Mouse (Mus musculus) cerebellum, postnatal 25 days (tissue): ENCODE results near the gene Eif2b3.

Source experiments
- DNase-seq, 2 experiments: peaks; one replicate each; pipeline ENCODE4 v3.0.0; 2021; ENCODE audit warnings: mixed read lengths in 2 of 2

Eif2b3 gene

DNA sequence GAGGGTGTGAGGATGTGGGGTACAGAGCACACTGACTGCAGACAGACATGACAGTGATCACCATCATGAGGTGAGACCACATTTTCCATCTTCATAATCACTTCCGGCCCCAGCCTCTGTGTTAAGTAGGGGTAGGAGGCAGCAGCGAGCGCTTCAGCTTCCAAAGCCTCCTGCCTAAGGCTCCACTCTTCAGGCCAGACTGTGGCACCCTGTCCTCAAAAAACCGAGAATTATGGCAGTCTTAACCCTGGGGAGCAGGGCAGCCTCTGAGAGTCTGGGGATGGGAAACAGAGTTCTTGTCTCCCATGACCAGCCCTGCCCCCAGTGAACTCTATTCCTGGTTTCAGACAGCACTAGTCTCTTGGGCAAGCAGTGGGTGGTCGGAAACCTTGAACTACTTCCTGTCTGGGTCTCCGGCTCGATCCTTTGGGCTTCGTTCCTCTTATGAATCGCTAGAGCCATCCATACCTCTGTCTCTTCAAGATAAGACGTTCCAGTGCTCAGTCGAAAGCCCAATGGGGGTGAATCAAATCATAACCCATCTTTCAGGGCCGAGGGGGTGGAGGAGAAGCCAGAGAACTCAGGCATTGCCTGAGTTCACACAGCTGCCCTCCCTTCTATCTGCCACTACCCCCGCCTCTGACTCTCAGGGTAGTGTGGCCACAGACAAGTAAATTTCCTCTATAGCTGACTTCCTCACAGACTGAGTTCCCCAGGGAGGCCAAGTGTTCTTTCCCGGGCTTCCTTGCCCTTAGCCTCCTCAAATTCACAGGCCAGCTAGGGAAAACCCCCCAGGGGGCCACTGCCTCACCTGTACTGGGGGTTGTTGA is 105.5 kb downstream of the Eif2b3 start:
- DNase-seq: no peak

DNA sequence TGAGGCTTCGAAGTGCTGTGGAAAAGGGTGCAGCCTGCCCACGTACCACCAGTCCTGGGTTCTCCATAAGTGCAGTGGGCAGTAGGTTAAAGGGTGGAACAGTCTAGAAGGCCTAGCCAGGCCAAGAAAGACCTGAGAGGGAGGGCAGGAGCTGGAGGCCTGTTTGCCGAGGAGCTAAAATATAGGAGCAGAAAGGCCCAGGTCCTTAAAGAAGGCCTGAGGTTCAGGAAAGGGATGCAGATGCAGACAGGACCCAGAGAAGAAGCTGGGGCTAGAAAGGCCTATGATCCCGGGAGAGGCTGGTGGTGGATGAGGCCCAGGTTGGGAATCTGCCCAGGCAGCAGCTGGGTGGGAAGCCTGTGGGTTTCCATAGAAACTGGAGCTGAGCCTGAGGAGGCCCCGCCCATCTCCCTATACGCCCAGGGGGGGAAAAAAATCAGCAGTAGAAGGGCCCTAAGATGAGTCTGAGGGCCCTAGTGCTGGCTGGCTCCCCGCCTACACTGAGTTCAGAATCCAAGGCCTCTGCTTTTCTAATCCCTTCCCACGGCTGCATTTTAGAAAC is 106.2 kb downstream of the Eif2b3 start, which contains the start of gene Btbd19:
Gene Btbd19, minus strand, starts transcription at position 378 of the 562 bp plus-strand sequence.
- peak in 1 of 2 experiments; percentile 70 for DNase-seq

DNA sequence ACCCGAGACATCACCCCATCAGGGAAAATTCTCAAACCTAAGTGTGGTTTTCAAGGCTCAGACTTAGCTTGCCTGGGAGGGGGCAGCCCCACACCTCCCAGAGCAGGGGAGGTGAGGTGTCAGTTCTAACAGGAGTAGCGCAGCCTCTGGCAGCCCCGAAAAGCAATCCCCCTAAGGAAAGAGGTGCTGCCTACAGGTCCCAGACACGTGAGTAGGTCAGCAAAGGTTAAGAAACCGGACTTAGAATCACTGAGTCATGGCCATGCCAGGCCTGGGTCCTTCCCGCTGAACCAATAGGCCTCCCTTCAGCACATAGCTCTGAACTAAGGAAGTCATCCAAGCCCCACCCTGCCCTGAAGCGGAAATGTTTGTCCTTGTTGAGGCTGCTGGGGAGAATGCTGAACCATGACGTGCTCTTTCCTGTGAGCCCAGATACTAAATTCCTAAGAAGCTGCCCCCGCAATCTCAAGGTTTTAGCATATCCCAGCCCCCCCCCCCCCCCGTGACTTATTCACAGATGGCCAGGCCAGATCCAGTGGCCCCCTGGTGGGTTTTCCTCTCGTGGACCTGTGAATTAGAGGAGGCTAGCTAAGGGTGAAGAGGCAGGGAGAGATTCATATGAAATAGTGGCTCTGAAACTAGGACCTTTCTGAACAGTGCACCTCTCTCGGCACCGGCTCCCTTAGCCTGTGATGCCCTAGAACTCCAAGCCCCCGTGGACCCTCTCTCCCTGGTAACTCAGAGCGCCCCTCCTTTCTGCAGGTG is 106.9 kb downstream of the Eif2b3 start:
- DNase-seq: peak; percentile 40 to 58

DNA sequence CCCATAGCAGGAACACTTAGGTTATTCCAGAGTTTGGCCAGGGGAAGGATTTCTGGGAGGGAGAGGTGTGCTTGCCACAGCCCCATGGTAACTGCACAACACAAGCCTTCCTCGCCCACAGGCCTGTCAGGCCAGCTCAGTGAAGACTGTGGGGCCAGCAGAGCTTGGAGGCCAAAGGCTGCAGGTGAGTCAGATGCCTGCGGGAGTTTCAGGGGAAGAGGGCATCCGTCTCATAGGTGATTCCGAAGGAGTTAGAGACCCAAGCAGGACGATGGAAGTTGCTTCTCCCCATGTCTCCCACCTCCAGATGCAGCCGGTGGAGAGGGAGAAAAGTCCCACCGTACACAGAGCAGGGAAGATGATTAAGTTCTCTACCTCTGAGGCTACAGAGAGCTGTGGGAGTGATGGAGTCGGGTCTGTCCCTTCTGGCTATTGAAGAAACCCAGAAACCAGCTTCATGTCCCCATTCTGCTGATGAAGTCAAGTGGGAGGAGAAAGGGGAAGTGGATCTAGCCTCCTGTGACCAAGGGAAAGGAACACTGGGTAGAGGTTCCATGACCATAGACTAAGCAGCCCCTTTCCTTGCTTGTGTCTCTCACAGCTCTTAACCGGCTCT is 107.6 kb downstream of the Eif2b3 start, which contains the start of gene Tctex1d4:
Gene Tctex1d4, plus strand, starts transcription at position 120 of the 616 bp plus-strand sequence.
- no peak for DNase-seq

DNA sequence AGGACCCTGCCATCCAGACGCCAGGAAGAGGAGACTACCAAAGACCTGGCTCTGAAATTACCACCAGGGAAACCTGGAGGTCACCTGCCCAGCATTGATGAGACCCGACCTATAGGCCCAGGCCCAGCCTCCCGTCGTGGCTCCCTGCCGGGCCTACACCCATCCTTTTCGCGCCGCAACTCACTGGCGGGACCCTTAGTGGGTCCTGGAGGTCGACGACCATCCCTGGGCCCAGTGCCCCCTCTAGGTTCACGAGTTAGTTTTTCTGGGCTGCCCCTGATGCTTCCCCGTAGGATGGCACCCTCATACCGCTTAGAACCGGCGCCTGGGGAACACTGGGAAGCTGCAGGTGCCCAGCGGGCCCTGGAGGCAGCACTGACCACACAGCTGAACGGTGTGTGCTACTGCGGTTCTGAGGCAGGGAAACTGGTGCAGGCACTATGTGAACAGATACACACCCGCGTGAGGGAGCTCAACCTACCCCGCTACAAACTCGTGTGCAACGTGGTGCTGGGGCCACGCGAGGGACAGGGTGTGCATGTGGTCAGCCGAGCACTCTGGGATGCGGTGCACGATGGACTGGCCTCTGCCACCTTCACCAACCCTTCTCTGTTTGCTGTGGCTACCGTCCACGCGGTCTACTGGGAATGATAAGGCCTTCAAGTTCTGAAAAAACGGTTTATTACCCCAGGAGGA is 108.9 kb downstream of the Eif2b3 start:
- no peak for DNase-seq

DNA sequence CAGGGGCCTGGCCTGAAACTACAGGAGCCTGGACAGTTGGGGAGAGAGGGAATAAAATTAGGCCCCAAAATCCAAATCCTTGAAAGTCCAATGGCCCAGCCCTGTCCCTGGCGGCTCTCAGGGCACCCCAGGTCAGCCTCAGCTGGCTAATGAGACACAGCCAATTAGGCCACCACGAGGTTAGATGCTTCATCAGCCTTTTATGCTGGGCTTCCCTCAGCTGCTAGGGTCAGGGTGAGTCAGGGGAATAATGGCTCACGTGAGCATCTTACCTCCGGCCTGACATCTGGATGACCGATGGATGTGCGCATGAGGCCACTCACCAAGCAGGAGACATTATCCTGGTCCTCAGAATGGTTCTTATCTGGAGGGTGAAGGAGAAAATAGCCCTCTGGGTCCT is 111.6 kb downstream of the Eif2b3 start:
- no peak for DNase-seq

DNA sequence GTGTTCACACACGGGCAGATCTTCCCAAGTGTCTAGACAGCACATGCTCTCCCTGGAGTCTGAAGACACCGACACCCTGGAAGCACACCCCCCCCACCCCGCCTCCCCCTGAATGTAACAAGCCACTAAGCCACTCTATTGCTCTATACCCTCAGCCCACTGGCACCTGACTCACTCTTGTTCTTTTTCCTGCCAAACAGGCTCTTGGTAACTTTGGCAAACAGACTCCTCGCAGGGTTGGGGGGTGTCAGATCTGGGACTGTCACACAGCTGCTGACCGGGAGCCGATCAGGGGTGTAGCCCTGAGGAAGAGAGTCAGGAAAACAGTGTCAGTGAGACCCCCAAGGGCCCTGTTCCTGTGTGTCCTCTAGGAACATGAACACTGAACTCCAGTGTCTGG is 112.0 kb downstream of the Eif2b3 start:
- DNase-seq: no peak

DNA sequence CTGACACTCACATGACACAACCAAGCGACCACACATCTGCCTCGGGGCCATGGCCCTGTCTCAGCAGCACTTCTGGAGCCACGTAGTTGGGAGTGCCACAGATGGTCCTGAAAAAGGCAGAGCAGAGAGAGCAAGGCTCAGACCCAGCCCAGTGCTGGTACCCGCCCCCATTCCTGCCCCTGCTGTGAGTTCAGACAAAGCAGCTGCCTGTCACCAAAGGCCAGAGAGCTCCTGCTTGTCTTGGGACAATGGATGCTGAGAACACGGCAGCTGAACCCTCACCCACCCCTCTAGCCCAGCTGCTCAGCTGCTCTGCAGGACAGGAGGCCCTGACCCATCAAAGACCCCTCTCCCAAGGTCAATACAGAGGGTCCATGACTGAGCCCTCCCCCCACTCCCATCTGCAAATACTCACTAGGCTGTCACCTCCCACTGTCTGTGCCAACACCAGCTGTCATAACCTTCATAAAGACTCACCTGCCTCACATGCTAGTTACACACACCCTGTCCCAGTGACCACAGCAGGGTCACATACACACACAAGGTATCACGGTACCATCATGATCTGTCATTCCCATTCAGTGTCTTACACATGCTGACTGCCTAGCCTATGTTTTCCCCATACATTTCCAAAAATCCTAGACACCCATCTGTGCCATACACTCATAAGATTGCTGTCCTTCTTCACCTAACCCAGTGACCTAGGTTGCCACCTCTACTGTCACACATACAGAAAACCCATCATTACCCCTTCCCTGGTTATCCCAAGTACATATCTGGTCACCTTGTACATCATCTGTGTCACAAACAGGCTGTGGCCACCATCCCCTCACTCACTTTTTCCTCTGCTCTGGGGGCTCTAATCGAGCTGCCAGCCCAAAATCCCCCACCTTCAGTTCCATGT is 112.9 kb downstream of the Eif2b3 start:
- no peak for DNase-seq

DNA sequence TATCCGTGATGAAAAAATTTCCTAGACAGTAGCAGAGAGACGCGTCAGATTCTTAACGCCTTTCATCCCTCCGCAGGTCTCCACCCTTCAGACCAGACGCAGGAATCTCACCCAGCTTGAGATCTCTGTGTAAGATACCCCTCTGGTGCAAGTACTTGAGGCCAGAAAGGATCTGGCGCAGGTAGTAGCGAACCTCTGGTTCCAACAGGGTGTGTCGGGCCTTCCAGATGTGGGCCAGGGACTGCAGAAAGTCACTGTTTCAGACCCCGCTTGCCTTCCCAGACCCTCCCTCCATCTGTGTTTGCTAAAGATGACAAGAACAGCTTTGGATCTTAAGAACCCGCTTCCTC is 113.6 kb downstream of the Eif2b3 start:
- no peak for DNase-seq

DNA sequence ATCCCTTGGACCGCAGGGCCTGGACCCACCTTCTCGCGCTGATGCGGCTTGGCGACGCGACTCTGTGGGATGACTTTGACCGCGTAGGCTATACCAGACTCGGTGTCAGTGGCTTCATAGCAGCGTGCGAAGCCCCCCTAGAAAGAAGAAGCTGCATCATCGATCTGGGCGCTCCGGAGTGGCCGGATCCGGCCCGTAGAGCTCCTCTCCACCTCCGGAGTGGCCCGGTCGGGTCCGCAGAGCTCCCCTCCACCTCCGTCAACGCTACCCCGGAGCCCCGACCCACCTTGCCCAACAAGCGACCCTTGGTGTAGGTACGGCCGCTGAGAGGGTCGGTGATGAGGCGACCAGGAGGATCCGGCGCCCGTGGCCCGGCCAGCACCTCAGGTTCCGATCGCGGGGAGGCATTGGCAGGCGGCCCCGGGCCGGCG is 114.2 kb downstream of the Eif2b3 start:
- no peak for DNase-seq

DNA sequence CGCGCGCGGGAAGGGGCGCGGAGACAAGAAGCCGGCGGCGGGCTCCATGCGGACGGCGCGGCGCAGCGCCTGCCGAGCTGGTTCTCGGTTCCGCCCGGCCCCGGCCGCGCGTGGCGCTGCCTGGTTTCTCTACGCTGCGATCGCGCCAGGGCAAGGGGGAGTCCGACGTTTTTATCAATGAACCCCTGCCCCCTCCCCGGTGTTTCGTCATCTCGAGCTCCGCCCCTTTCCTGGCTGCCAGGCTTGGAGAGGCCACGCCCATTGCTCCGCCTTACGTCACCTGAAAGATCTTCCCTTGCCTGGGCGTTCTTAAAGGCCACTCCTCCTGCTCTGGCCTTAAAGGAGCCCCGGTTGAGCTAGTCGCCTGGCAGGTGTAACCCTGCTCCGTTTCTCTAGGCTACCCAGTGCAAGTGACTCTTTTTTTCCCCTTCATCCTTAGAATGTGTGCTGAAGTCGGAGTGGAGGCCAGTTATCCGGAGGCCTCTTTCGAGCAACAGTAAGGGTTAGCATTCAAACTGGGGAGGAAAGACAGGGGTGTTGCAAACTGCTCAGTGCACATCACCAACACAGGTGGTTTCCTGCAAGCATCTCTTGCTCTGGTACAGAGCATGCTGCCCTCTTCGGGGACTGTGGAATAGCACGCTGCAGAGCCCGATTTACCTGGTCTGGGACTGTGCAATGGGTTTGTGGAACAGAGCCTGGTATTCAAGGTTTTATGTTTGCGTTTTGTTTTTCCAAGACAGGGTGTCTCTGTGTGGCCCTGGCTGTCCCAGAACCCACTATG is 114.8 kb downstream of the Eif2b3 start, which contains the start of gene Plk3:
Gene Plk3, minus strand, starts transcription at position 147 of the 784 bp plus-strand sequence.
- DNase-seq: peak; percentile 98 to 99

DNA sequence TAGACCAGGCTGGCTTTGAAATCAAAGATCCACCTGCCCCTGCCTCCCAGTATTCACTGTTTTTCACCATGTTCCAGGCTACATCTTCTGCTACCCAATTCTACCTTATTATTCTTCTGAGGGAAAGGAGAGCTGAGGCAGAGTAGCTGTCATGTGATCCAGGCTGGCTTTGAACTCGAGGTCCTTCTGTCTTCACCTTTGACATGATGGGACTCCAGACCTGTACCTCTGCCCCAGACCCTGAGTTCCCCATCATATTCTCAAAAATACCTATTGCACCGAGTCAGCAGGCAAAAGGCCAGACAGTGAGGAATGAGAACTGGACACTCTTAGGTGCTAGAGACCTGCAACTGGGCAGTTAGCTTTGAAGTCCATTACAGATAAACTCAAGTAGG is 115.4 kb downstream of the Eif2b3 start:
- no peak for DNase-seq

DNA sequence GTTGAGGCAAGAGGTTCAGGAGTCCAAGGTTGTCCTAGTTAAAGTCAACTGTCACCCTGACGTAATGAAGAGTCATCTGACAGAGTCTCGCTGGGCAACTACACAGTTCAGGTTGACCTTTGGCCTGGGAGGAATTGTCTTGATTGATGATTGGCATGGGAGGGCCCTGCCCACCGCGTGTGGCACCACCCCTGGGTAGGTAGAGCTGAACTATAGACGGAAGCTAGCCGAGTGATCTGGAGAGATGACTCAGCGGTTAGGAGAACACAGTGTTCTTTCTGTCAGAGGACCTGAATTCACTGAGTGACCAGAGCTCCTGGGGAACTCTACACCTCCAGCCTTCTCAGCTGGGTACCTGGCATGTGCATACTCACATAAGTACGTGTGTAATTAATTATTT is 116.8 kb downstream of the Eif2b3 start:
- DNase-seq: no peak
